Mouse (Mus musculus) liver (tissue): ENCODE measurements around the gene Tgfbr3.
"Not testable (repeated sequence)": the region's sequence is repeated elsewhere in the genome, so short reads cannot be mapped to it uniquely, and the experiment has no call there.

Source experiments
- DNase-seq: peaks from one replicate; pipeline ENCODE4 v3.0.0-alpha.2; 2020; ENCODE audit warnings: mixed read lengths

The Tgfbr3 gene

GRCm38 (mm10) chr5:107279263-107279662, 10.2 kb downstream of the Tgfbr3 start:
- DNase-seq = no peak

DNA sequence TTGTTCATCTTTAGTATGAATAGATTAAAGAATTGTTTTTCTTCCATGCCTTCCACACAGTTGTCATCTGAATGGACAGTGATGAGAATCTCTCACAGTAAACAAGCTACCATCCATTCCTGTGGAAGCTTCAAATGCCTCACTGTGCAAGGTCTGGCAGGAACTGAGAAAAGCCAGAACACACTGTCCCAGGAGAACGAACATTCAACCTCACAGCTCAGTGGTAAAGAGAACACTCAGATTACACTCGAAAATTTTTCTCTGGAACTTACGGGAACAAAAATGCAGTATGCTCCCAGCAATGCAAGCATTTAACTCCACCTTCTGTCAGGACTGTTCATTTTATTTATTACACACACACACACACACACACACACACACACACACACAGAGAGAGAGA, 13.2 kb downstream of the Tgfbr3 start:
- no peak for DNase-seq

DNA sequence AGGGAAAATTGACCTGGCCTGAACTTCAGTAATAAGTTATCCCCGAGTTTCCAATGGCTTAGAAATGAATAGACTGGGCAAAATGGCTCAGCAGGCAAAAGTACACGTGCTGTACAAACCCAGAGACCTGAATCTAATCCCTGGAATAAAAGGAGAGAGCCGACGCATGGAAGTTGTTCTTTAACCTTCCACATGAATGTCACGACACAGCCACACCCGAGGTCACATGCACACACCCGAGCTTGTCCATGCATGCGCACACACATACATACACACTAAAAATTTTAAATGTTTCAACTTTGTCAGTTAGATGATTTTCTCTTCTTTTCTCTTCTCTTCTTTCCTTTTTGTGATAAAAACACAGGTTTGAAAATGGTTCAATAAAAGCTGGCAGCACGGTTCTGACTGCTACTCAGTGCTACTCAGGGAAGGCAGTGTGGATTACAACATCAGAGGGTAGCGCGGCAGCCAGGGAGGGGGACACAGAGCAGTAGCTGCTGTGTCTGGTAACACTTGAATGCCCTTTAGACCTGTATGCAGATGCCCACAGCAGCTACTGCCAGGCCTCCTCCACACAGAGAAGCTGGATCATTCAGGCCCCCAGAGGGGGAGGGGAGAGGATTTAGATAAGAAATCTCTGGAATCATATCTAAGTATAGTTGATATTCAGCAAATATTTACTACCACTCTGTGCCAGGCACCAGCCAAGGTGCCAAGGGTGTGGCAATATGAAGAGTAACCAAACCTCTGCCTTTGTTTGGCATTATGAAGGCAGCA, 17.0 kb downstream of the Tgfbr3 start:
- no peak for DNase-seq

DNA sequence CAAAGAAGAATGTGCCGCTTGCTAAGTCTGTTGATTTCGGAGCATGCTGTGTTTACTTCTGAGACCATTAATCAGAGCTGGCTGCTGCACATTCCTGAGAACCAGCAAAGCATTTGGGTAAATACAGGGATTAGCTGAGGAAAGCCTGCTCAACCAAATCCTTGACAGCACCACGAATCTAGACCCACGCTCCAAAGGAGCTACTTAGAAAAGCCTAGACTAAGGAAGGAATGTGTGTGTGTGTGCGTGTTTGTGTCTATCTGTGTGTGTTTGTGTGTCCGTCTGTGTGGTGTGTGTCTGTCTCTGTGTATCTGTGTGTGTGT, 20.5 kb downstream of the Tgfbr3 start:
- no peak for DNase-seq

- DNase-seq = no peak
Observed at GRCm38 (mm10) chr5:107268121-107269005, 21.1 kb downstream of the Tgfbr3 start.

DNA sequence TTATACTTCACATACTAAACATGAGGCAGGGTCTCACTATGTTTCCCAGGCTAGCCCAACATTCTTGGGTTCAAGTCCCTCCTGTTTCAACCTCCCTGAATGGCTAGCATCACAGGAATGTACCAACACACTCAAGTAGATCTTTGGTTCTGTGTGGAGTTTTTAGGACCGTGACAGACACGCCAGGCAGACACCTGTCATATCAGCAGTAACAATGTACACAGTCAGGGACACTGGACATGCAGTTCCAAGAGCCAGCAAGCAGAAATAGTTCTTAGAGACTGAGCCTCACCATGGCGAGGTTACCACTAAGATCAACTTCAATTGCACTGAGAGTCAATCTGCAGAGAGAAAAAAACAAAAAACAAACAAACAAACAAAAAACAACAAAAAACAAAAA, 22.9 kb downstream of the Tgfbr3 start:
- no peak for DNase-seq

- no peak for DNase-seq
Observed at GRCm38 (mm10) chr5:107264426-107265360, 24.7 kb downstream of the Tgfbr3 start.

GRCm38 (mm10) chr5:107263836-107264235, 25.6 kb downstream of the Tgfbr3 start:
- DNase-seq = no peak

DNA sequence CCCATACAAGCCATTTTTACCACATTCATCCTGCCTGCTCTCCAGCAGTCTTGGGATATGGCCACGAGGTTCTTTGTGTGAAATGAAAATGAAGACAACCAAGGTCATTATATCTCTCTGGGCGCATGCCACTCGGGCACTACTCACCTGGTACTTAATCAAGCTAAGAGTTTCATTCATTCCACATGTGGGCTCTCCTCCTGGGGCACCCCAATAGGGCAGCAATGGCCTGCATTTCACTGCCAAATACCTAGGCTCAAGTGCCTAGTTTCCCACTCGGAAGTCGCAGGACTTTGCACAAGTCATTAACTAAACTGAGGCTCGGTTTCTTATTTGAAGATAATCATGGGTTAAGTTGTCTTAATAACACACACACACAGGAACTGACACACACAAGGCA, 27.5 kb downstream of the Tgfbr3 start:
- DNase-seq = no peak

DNA sequence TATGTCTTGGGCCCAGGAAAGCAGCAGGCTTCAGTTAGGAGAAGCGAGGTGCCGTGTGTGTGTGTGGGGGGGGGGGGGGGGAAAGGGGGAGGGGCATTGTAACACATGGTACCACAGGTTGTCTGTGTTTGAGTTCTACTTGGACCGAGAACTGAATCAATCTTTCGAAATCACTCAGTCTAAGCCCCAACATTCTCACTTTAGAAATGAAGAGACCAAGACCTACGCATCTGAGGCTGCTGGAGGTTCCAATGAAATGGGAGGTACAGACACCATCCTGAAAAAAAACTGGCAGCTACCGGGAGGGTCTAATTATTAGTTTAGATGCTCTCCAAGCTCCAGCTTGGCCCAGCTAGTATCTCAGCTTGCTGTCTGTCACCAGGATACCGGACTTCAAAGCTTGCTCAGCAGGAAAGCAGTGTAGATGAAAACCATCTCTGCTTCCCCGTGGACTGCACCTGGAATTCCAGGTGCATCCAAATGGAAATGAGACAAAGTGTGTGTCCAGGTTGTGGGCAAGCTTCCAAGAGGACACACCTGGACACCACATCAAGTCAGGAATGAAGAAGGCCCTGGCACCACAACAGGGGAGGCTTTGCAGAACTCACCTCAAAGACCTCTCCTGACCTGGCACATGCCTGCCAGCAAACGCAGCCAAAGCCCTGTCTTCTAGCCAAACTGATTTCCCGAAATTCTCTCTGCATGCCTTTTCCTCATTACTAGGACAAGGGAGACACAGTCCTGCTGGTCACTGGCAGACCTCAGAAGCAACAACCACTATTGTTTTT, 28.5 kb downstream of the Tgfbr3 start:
- DNase-seq = no peak

DNA sequence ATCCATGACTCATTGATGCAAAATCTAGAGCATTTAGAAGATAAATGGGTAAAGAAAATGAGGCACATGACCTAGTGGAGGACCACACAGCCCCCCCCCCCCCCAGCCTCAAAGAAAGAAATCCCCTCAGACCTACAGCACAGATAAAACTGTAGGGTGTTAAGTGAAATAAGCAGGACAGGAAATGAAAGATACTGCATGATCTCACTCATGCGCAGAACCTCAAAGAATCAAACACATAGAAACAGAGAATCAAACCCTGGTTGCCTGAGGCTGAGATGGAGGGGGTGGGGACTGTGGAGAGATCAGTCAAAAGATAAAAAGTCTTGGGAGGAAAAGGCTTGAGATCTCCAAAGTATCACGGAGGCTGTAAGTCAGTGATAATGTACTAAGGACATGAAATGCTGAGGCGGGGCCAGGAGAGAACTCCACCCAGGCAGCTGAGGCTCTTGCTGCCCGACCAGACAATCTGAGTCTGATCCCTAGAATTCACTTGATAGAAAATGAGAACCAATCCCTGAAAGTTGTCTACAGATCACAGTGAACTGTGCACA, 29.9 kb downstream of the Tgfbr3 start:
- peak; percentile 67 for DNase-seq

GRCm38 (mm10) chr5:107253395-107253794, 36.0 kb downstream of the Tgfbr3 start:
- no peak for DNase-seq

GRCm38 (mm10) chr5:107252435-107252834, 37.0 kb downstream of the Tgfbr3 start:
- no peak for DNase-seq

DNA sequence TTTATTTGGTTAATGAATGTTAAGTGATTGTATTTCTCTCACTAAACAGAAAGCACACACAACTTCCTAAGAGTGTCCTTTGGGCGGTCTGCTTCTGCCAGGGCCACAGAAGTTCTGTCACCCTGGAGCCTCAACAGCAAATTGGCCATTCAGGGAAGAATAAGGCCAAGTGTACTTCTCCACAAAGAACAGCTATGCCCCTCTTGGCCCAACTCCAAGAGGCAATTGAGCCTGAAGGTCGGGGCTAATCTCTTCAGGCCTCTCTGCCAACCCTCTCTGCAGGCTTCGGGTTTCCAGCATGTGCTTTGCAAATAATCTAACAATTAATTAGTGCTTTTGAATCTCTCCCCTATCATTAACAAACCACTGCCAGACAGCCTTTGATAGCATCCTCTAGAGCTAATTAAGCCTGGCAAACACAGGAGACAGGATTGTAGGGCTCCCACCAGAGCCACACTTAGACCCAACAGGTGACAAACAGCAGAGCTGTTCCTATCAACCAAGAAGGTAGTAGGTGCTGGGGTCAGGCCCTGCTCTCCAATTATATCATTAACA, 37.6 kb downstream of the Tgfbr3 start:
- DNase-seq = peak; percentile 35

- no peak for DNase-seq
Observed at GRCm38 (mm10) chr5:107250548-107251272, 38.7 kb downstream of the Tgfbr3 start.

DNA sequence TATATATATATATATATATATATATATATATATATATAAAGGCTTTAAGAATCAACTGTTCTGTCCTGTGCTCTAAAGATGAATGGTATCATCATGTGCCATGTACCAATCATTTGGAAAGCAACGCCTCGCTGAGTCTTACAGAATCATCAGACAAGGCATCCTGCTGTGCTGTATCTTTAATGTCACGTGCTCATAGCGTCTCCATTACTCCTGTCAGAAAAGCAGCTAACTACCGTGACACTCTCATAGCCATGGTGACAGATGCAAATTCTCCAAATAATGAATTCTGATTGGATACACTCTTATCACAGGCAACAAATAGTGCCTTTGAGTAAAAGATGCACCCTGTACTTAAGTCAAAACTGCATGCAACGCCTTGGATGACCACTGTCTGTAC, 40.7 kb downstream of the Tgfbr3 start:
- no peak for DNase-seq

DNA sequence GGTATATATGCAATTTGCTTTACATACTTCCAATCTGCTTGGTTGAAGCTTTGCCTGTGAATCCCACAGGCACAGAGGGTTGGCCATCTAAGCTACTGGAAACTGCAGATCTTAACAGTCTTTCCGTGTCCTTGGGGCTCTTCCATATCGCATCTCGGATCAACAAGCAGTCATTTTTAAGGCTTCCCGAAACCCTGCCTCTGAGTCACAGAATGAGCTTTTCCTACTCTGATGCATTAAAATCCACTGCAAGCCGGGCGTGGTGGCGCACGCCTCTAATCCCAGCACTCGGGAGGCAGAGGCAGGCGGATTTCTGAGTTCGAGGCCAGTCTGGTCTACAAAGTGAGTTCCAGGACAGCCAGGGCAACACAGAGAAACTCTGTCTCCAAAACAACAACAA, 41.1 kb downstream of the Tgfbr3 start:
- DNase-seq = not testable (repeated sequence)

DNA sequence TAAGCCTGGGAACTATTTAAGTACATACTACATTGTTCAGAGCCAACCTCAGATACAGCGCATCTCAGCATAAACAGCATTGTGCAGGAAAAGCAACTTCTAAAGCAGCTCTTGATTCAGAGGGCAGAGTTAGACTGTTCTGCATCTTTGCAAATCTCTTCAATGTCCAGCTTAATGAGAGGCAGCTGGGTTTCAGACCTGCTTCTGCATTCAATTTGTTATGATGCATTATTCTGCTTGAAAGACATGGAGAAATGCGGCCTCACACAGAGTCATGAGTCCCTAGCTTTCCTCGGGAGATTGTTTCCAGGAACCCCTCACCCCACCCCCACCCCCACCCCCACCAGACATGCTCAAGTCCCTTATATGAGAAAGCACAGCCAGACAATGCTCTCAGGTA, 41.6 kb downstream of the Tgfbr3 start:
- no peak for DNase-seq

- no peak for DNase-seq
Observed at GRCm38 (mm10) chr5:107243445-107243844, 46.0 kb downstream of the Tgfbr3 start.

- no peak for DNase-seq
Observed at GRCm38 (mm10) chr5:107242993-107243392, 46.4 kb downstream of the Tgfbr3 start.

- DNase-seq = no peak
Observed at GRCm38 (mm10) chr5:107240276-107240675, 49.2 kb downstream of the Tgfbr3 start.
